Mouse (Mus musculus) limb, embryonic 13.5 days (tissue): ENCODE results near the gene B4galt2. TPM values are rescaled to one million over a fixed set of nuclear protein-coding genes. Genes with fewer than 3 reads are reported as not detected.
A peak's percentile ranks its signal among the peaks of the same experiment; 100 is the strongest.

Experiments used
- ATAC-seq: fragments of 200-750 bp; cut with Nextera tagmentation; 2 replicates; pipeline ENCODE4 v1.8.0; 2017; ENCODE audit warnings: low read depth, moderate number of reproducible peaks, moderate TSS enrichment; ENCODE audit not compliant: low FRiP score
- H3K27ac ChIP-seq: fragments of 300-500 bp; sonication (generic); 2 replicates; pipeline ENCODE4 v1.5.1; 2015; ENCODE audit warnings: inconsistent platforms, mild to moderate bottlenecking, moderate library complexity
- H3K27me3 ChIP-seq: fragments of 300-500 bp; sonication (generic); 2 replicates; pipeline ENCODE4 v1.6.1; 2015; ENCODE audit warnings: mild to moderate bottlenecking, inconsistent platforms
- H3K36me3 ChIP-seq: fragments of 300-500 bp; sonication (generic); 2 replicates; pipeline ENCODE4 v1.6.1; 2015; ENCODE audit warnings: inconsistent platforms, mild to moderate bottlenecking, moderate library complexity
- H3K4me1 ChIP-seq: fragments of 300-500 bp; sonication (generic); 2 replicates; pipeline ENCODE4 v1.6.1; 2015; ENCODE audit warnings: inconsistent platforms
- H3K4me2 ChIP-seq: fragments of 300-500 bp; sonication (generic); replicated peaks from 2 replicates; pipeline ENCODE4 v1.6.1; 2015; ENCODE audit warnings: inconsistent platforms, mild to moderate bottlenecking, moderate library complexity
- H3K4me3 ChIP-seq: fragments of 300-500 bp; sonication (generic); 2 replicates; pipeline ENCODE4 v1.5.1; 2015; ENCODE audit warnings: moderate library complexity, mild to moderate bottlenecking, inconsistent platforms
- H3K9ac ChIP-seq: fragments of 300-500 bp; sonication (generic); 2 replicates; pipeline ENCODE4 v1.6.1; 2015; ENCODE audit warnings: mild to moderate bottlenecking, inconsistent platforms
- H3K9me3 ChIP-seq: fragments of 300-500 bp; sonication (generic); 2 replicates; pipeline ENCODE4 v1.6.1; 2016; ENCODE audit warnings: inconsistent platforms
- WGBS: fragments of 180-500 bp; shearing (Covaris S2); methylation state at CpG from one replicate; pipeline ENCODE4 v1.1.7; 2015; 5-methylcytosine and 5-hydroxymethylcytosine counted together
- polyA plus RNA-seq: library from polyadenylated mRNA; unstranded; fragments of >200 nt; fragmentation: Nextera tagmentation; extraction: Ambion mirVana; gene quantifications from 2 replicates; pipeline ENCODE4 v1.2.1, GENCODE M21; 2015

The B4galt2 gene
- polyA plus RNA-seq, 1 experiment from 2014 or later = 32.8 TPM

- WGBS = 37% methylated on average over 4 of the region's 4 CpGs
- no peak for ATAC-seq
- no peak overlapping the region for H3K27ac ChIP-seq
- no peak overlapping the region for H3K4me3 ChIP-seq
- H3K4me1 ChIP-seq = peaks cover 9% of the 10 kb centered on the region
- H3K9ac ChIP-seq = no peak overlapping the region
- peaks cover 24% of the 10 kb centered on the region for H3K36me3 ChIP-seq
- no peaks in the 10 kb centered on the region for H3K27me3 ChIP-seq
- no peak overlapping the region for H3K4me2 ChIP-seq
- H3K9me3 ChIP-seq = no peaks in the 10 kb centered on the region
Measured at GRCm38 (mm10) chr4:117862823-117863222, 20.5 kb downstream of the B4galt2 start.

GRCm38 (mm10) chr4:117860570-117860969, 22.7 kb downstream of the B4galt2 start:
- no peak for ATAC-seq
- H3K36me3 ChIP-seq = peaks cover 45% of the 10 kb centered on the region
- no peaks in the 10 kb centered on the region for H3K27me3 ChIP-seq
- WGBS = 86% methylated on average over 9 of the region's 9 CpGs
- no peaks in the 10 kb centered on the region for H3K9me3 ChIP-seq
- H3K27ac ChIP-seq = no peak overlapping the region
- no peak overlapping the region for H3K4me3 ChIP-seq
- peaks cover 3% of the 10 kb centered on the region for H3K4me1 ChIP-seq
- H3K9ac ChIP-seq = no peak overlapping the region
- H3K4me2 ChIP-seq = no peak overlapping the region

- H3K4me3 ChIP-seq = no peak overlapping the region
- H3K36me3 ChIP-seq = peaks cover 33% of the 10 kb centered on the region
- ATAC-seq = 0 out of 2 replicates have a peak, but pooled peaks have one; percentile 37
- H3K27ac ChIP-seq = no peak overlapping the region
- no peaks in the 10 kb centered on the region for H3K27me3 ChIP-seq
- 62% methylated on average over 3 of the region's 3 CpGs for WGBS
- no peak overlapping the region for H3K4me2 ChIP-seq
- H3K9ac ChIP-seq = no peak overlapping the region
- no peaks in the 10 kb centered on the region for H3K9me3 ChIP-seq
- peaks cover 10% of the 10 kb centered on the region for H3K4me1 ChIP-seq
Measured at GRCm38 (mm10) chr4:117858794-117859193, 24.5 kb downstream of the B4galt2 start.

- ATAC-seq = no peak
- no peak overlapping the region for H3K27ac ChIP-seq
Measured at GRCm38 (mm10) chr4:117855146-117855545, 28.1 kb downstream of the B4galt2 start.

GRCm38 (mm10) chr4:117852152-117852868, 31.0 kb downstream of the B4galt2 start:
- no peak overlapping the region for H3K4me3 ChIP-seq
- no peak for ATAC-seq
- no peaks in the 10 kb centered on the region for H3K27me3 ChIP-seq
- no peak overlapping the region for H3K4me2 ChIP-seq
- H3K4me1 ChIP-seq = peaks cover 12% of the 10 kb centered on the region
- WGBS = 87% methylated on average over 10 of the region's 10 CpGs
- no peak overlapping the region for H3K9ac ChIP-seq
- H3K36me3 ChIP-seq = peaks cover 22% of the 10 kb centered on the region
- no peak overlapping the region for H3K27ac ChIP-seq
- no peaks in the 10 kb centered on the region for H3K9me3 ChIP-seq

More at GRCm38 (mm10) chr4:117855146-117855545, 28.1 kb downstream of the B4galt2 start:
- Histone ChIP-seq H3K9ac (no peak overlapping the region), H3K4me1 (peaks cover 10% of the 10 kb centered on the region), H3K27me3 (no peaks in the 10 kb centered on the region), H3K4me3 (no peak overlapping the region), H3K36me3 (peaks cover 32% of the 10 kb centered on the region), H3K4me2 (no peak overlapping the region), H3K9me3 (no peaks in the 10 kb centered on the region)
- WGBS = 72% methylated on average over 9 of the region's 9 CpGs

- ATAC-seq = no peak
- no peak overlapping the region for H3K9ac ChIP-seq
- H3K4me2 ChIP-seq = no peak overlapping the region
- H3K27ac ChIP-seq = no peak overlapping the region
- peaks cover 20% of the 10 kb centered on the region for H3K4me1 ChIP-seq
- H3K36me3 ChIP-seq = peaks cover 15% of the 10 kb centered on the region
- H3K9me3 ChIP-seq = no peaks in the 10 kb centered on the region
- no peak overlapping the region for H3K4me3 ChIP-seq
- 79% methylated on average over 7 of the region's 7 CpGs for WGBS
- H3K27me3 ChIP-seq = no peaks in the 10 kb centered on the region
Measured at GRCm38 (mm10) chr4:117850871-117851270, 32.4 kb downstream of the B4galt2 start.

- H3K27me3 ChIP-seq = no peaks in the 10 kb centered on the region
- H3K4me3 ChIP-seq = no peak overlapping the region
- peaks cover 13% of the 10 kb centered on the region for H3K4me1 ChIP-seq
- WGBS = 81% methylated on average over 7 of the region's 7 CpGs
- H3K4me2 ChIP-seq = no peak overlapping the region
- peaks cover 20% of the 10 kb centered on the region for H3K36me3 ChIP-seq
- no peak overlapping the region for H3K27ac ChIP-seq
- H3K9me3 ChIP-seq = no peaks in the 10 kb centered on the region
- H3K9ac ChIP-seq = no peak overlapping the region
- ATAC-seq = no peak
Measured at GRCm38 (mm10) chr4:117850176-117850575, 33.1 kb downstream of the B4galt2 start.

GRCm38 (mm10) chr4:117849506-117849905, 33.8 kb downstream of the B4galt2 start:
- Histone ChIP-seq H3K4me3 (no peak overlapping the region), H3K27ac (no peak overlapping the region), H3K27me3 (no peaks in the 10 kb centered on the region), H3K4me1 (peaks cover 9% of the 10 kb centered on the region), H3K9me3 (no peaks in the 10 kb centered on the region), H3K9ac (no peak overlapping the region), H3K36me3 (peaks cover 27% of the 10 kb centered on the region), H3K4me2 (no peak overlapping the region)
- no peak for ATAC-seq
- 83% methylated on average over 5 of the region's 5 CpGs for WGBS

- peaks cover 9% of the 10 kb centered on the region for H3K4me1 ChIP-seq
- no peak overlapping the region for H3K4me3 ChIP-seq
- H3K4me2 ChIP-seq = no peak overlapping the region
- H3K27me3 ChIP-seq = no peaks in the 10 kb centered on the region
- H3K9me3 ChIP-seq = no peaks in the 10 kb centered on the region
- WGBS = 57% methylated on average over 17 of the region's 17 CpGs
- H3K9ac ChIP-seq = no peak overlapping the region
- H3K36me3 ChIP-seq = peaks cover 31% of the 10 kb centered on the region
- no peak for ATAC-seq
- no peak overlapping the region for H3K27ac ChIP-seq
Measured at GRCm38 (mm10) chr4:117849063-117849462, 34.2 kb downstream of the B4galt2 start.

- no peak for ATAC-seq
- Histone ChIP-seq H3K9ac (0 out of 2 replicates have a peak overlapping the region, but pooled peaks have one; percentile 31), H3K9me3 (no peaks in the 10 kb centered on the region), H3K4me1 (peaks cover 9% of the 10 kb centered on the region), H3K4me2 (no peak overlapping the region), H3K27ac (peak overlapping the region; percentile 55; the same call in 1 of the 2 replicates), H3K4me3 (no peak overlapping the region), H3K27me3 (no peaks in the 10 kb centered on the region), H3K36me3 (peaks cover 44% of the 10 kb centered on the region)
- 18% methylated on average over 2 of the region's 2 CpGs for WGBS
Measured at GRCm38 (mm10) chr4:117847011-117847410, 36.3 kb downstream of the B4galt2 start.

GRCm38 (mm10) chr4:117846261-117846660, 37.0 kb downstream of the B4galt2 start:
- H3K27me3 ChIP-seq = no peaks in the 10 kb centered on the region
- H3K27ac ChIP-seq = no peak overlapping the region
- no peak overlapping the region for H3K9ac ChIP-seq
- no peak overlapping the region for H3K4me2 ChIP-seq
- ATAC-seq = no peak
- peaks cover 44% of the 10 kb centered on the region for H3K36me3 ChIP-seq
- no peak overlapping the region for H3K4me3 ChIP-seq
- peaks cover 16% of the 10 kb centered on the region for H3K4me1 ChIP-seq
- no peaks in the 10 kb centered on the region for H3K9me3 ChIP-seq
- 93% methylated on average over 4 of the region's 4 CpGs for WGBS

- no peaks in the 10 kb centered on the region for H3K27me3 ChIP-seq
- H3K9me3 ChIP-seq = no peaks in the 10 kb centered on the region
- H3K27ac ChIP-seq = no peak overlapping the region
- ATAC-seq = no peak
- H3K36me3 ChIP-seq = peaks cover 42% of the 10 kb centered on the region
- peaks cover 20% of the 10 kb centered on the region for H3K4me1 ChIP-seq
- H3K4me2 ChIP-seq = no peak overlapping the region
- 84% methylated on average over 11 of the region's 11 CpGs for WGBS
- H3K4me3 ChIP-seq = no peak overlapping the region
- H3K9ac ChIP-seq = no peak overlapping the region
Measured at GRCm38 (mm10) chr4:117845316-117845715, 38.0 kb downstream of the B4galt2 start.

- no peaks in the 10 kb centered on the region for H3K27me3 ChIP-seq
- no peak overlapping the region for H3K27ac ChIP-seq
- H3K36me3 ChIP-seq = peaks cover 42% of the 10 kb centered on the region
- no peak overlapping the region for H3K4me3 ChIP-seq
- peaks cover 20% of the 10 kb centered on the region for H3K4me1 ChIP-seq
- H3K9me3 ChIP-seq = no peaks in the 10 kb centered on the region
- ATAC-seq = no peak
- no peak overlapping the region for H3K4me2 ChIP-seq
- 82% methylated on average over 5 of the region's 5 CpGs for WGBS
- no peak overlapping the region for H3K9ac ChIP-seq
Measured at GRCm38 (mm10) chr4:117844467-117844866, 38.8 kb downstream of the B4galt2 start.
